Mouse (Mus musculus) limb, embryonic 11.5 days (tissue): ENCODE data around the gene Cenpx. TPM values are rescaled to one million over a fixed set of nuclear protein-coding genes. Genes with fewer than 3 reads are reported as not detected.

Experiments
- ATAC-seq: fragments of 200-750 bp; cut with Nextera tagmentation; 2 replicates; pipeline ENCODE4 v1.8.0; 2017; ENCODE audit warnings: low read depth; ENCODE audit not compliant: insufficient number of reproducible peaks, low FRiP score, low TSS enrichment
- DNase-seq: peaks from one replicate; pipeline ENCODE4 v3.0.0-alpha.2; 2015; ENCODE audit warnings: low spot score
- H3K27ac ChIP-seq: fragments of 300-500 bp; sonication (generic); replicated peaks from 2 replicates; pipeline ENCODE4 v1.5.1; 2014; ENCODE audit warnings: low read depth, mild to moderate bottlenecking, low read length
- H3K27me3 ChIP-seq: fragments of 300-500 bp; sonication (generic); 2 replicates; pipeline ENCODE4 v1.6.1; 2014; ENCODE audit warnings: mild to moderate bottlenecking, low read length, mixed read lengths; ENCODE audit not compliant: control insufficient read depth, insufficient read depth
- H3K36me3 ChIP-seq: fragments of 300-500 bp; sonication (generic); 2 replicates; pipeline ENCODE4 v1.6.1; 2014; ENCODE audit warnings: mild to moderate bottlenecking, low read length, moderate library complexity, mixed read lengths; ENCODE audit not compliant: control insufficient read depth, insufficient read depth
- H3K4me1 ChIP-seq: fragments of 300-500 bp; sonication (generic); 2 replicates; pipeline ENCODE4 v1.6.1; 2014; ENCODE audit warnings: low read length, mixed read lengths; ENCODE audit not compliant: control insufficient read depth, insufficient read depth
- H3K4me2 ChIP-seq: fragments of 300-500 bp; sonication (generic); 2 replicates; pipeline ENCODE4 v1.6.1; 2014; ENCODE audit warnings: low read depth, mild to moderate bottlenecking, moderate library complexity; ENCODE audit not compliant: severe bottlenecking
- H3K4me3 ChIP-seq: fragments of 300-500 bp; sonication (generic); 2 replicates; pipeline ENCODE4 v1.5.1; 2014; ENCODE audit warnings: low read depth, low read length
- H3K9ac ChIP-seq: fragments of 300-500 bp; sonication (generic); 2 replicates; pipeline ENCODE4 v1.6.1; 2014; ENCODE audit warnings: mild to moderate bottlenecking, low read length
- H3K9me3 ChIP-seq: fragments of 300-500 bp; sonication (generic); 2 replicates; pipeline ENCODE4 v1.6.1; 2016; ENCODE audit warnings: low read length; ENCODE audit not compliant: control insufficient read depth
- WGBS: fragments of 180-500 bp; shearing (Covaris S2); extraction: QIAGEN DNeasy Blood & Tissue Kit; methylation state at CpG from one replicate; pipeline ENCODE4 v1.1.7; 2014; 5-methylcytosine and 5-hydroxymethylcytosine counted together
- polyA plus RNA-seq: library from polyadenylated mRNA; unstranded; fragments of >200 nt; fragmentation: Nextera tagmentation; extraction: Ambion mirVana; gene quantifications from 2 replicates; pipeline ENCODE4 v1.2.1, GENCODE M21; 2014

Gene Cenpx
- polyA plus RNA-seq, 1 experiment from 2014 or later, result 127 TPM

DNA sequence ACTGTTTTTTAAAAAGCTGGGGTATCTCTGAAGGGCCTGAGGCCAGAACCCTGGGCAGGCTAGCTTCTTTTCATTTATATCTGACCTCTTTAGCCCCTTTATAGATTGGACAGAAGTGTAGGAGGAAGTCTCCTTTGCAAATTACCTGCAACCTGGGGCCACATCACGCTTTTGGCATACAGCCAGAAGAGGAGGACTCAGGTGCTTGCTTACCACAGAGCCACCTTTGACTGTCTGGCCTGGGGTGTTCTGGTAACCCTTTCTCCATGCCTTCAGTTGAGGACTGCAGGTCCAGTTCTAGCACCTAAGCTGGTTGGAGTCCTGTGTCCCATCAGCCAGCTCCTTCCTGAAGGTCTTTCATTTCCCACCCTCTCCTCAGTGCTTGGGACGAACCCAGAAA, 4.0 kb downstream of the Cenpx start:
- no peaks in the 10 kb centered on the region for H3K36me3 ChIP-seq

GRCm38 (mm10) chr11:120707969-120708368, 5.6 kb downstream of the Cenpx start:
- DNase-seq, result no peak
- Histone ChIP-seq H3K27ac (peak overlapping the region; percentile 89; the same call in 1 of the 2 replicates), H3K4me2 (peak overlapping the region; percentile 19; the same call in 1 of the 2 replicates), H3K9ac (peak overlapping the region; percentile 2; the same call in 1 of the 2 replicates), H3K36me3 (peaks cover 4% of the 10 kb centered on the region; the same call in 1 of the 2 replicates), H3K4me3 (no peak overlapping the region), H3K27me3 (no peaks in the 10 kb centered on the region), H3K9me3 (no peaks in the 10 kb centered on the region), H3K4me1 (peaks cover 62% of the 10 kb centered on the region)
- no peak for ATAC-seq
- WGBS, result 14% methylated on average over 5 of the region's 5 CpGs

More for the DNA sequence above, 4.0 kb downstream of the Cenpx start:
- DNase-seq, result no peak
- no peak overlapping the region for H3K4me2 ChIP-seq
- no peak for ATAC-seq
- no peaks in the 10 kb centered on the region for H3K9me3 ChIP-seq
- no peak overlapping the region for H3K9ac ChIP-seq
- H3K4me3 ChIP-seq, result no peak overlapping the region
- H3K27ac ChIP-seq, result no peak overlapping the region
- no peaks in the 10 kb centered on the region for H3K27me3 ChIP-seq
- WGBS, result 78% methylated on average over 2 of the region's 2 CpGs
- H3K4me1 ChIP-seq, result peaks cover 51% of the 10 kb centered on the region

DNA sequence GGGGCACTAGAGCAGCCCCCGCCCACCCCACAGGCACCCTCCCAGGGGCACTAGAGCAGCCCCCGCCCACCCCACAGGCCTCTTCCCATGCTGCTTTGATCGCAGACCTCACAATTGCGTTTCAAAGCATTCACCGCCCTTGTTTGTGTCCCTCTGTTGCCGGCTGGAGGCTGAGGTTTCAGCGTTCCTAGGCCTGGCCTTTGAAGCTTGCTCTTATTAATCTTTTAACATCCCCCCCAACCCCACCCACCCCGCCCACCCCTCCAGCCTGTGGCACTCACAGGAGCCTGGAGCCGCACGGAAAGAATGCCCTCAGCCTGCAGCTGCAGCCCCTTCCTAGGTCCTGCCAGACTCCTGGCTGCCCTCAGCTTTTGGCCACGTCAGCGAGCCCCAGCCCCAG, 6.3 kb downstream of the Cenpx start:
- H3K36me3 ChIP-seq, result peaks cover 4% of the 10 kb centered on the region; the same call in 1 of the 2 replicates
- peak; percentile 58 for DNase-seq
- 3% methylated on average over 12 of the region's 12 CpGs for WGBS
- 0 out of 2 replicates have a peak overlapping the region, but pooled peaks have one; percentile 17 for H3K9ac ChIP-seq
- H3K4me3 ChIP-seq, result no peak overlapping the region
- ATAC-seq, result no peak
- no peaks in the 10 kb centered on the region for H3K27me3 ChIP-seq
- no peaks in the 10 kb centered on the region for H3K9me3 ChIP-seq
- H3K4me2 ChIP-seq, result peak overlapping the region; percentile 22; the same call in 1 of the 2 replicates
- peak overlapping the region; percentile 89 for H3K27ac ChIP-seq
- H3K4me1 ChIP-seq, result peaks cover 56% of the 10 kb centered on the region

DNA sequence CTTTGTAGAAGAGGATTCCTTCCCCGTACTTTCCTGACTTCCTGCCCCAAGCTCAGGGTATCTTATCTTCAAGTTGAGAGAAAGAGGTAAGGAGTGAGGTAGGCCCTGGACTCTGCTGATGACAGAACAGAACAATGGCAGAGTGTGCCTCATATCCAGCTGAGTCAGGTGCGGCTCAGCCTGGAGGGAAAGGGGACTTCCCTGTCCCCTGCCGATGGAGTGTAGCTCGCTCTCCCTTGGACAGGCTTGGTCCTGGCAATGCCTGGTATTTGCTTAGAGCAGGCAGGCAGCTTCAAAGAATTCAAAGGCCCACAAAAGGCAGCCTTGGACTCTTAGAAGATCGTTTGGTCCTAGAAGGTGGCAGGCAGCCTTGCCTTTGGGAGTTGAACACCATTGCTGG, 7.4 kb downstream of the Cenpx start:
- no peak for DNase-seq
- WGBS, result 55% methylated on average over 5 of the region's 5 CpGs
- Histone ChIP-seq H3K4me3 (no peak overlapping the region), H3K27me3 (no peaks in the 10 kb centered on the region), H3K4me1 (peaks cover 48% of the 10 kb centered on the region), H3K36me3 (peaks cover 4% of the 10 kb centered on the region; the same call in 1 of the 2 replicates), H3K9me3 (no peaks in the 10 kb centered on the region), H3K27ac (peak overlapping the region; percentile 89; the same call in 1 of the 2 replicates), H3K4me2 (no peak overlapping the region), H3K9ac (no peak overlapping the region)
- no peak for ATAC-seq

DNA sequence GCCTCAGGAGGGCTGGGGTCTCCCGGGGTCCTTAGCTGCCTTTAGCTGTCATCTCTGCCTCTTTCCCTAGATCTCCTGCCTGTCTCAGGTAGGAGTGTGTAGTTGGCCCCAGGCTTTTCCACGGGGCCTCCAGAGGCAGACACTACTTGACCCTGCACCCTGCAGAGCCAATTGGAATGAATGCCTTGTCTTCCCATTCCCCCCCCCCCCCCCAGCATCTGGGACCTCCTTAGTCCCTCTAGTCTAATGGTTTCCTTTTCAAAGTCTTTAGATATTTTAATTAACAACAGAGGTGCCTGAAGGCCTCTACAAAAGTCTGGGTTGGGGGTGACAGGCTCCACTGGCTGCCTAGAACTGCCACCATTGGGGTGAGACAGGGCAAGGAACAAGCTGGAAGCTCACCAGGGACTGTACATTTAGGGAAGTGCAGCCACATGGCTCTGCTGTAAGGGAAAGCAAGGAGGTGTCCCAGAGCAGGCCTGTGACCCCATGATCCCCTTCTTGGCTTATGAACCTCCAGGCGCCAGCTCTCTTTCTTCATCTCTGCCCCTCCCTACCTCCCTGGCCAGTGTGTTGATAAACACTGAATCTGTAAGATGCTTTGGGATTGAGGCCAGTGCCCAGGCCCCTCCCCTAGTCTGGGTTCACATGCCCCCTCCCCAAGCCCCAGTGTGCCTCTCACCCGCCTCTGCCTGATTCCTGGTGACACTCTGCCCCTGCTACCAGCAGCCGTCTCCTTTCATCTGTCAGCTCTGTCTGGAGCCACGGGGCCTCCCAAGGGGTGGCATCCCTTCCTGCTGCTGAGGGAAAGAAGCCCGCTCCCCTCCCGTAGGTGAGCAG, 8.8 kb downstream of the Cenpx start:
- DNase-seq (peak; percentile 54), ATAC-seq (no peak)
- Histone ChIP-seq H3K4me2 (peak overlapping the region; percentile 25; the same call in 1 of the 2 replicates), H3K9ac (peak overlapping the region; percentile 31), H3K27me3 (no peaks in the 10 kb centered on the region), H3K9me3 (no peaks in the 10 kb centered on the region), H3K36me3 (peaks cover 9% of the 10 kb centered on the region; the same call in 1 of the 2 replicates), H3K4me3 (no peak overlapping the region), H3K27ac (peak overlapping the region; percentile 81), H3K4me1 (peaks cover 48% of the 10 kb centered on the region)
- WGBS, result 8% methylated on average over 8 of the region's 8 CpGs

DNA sequence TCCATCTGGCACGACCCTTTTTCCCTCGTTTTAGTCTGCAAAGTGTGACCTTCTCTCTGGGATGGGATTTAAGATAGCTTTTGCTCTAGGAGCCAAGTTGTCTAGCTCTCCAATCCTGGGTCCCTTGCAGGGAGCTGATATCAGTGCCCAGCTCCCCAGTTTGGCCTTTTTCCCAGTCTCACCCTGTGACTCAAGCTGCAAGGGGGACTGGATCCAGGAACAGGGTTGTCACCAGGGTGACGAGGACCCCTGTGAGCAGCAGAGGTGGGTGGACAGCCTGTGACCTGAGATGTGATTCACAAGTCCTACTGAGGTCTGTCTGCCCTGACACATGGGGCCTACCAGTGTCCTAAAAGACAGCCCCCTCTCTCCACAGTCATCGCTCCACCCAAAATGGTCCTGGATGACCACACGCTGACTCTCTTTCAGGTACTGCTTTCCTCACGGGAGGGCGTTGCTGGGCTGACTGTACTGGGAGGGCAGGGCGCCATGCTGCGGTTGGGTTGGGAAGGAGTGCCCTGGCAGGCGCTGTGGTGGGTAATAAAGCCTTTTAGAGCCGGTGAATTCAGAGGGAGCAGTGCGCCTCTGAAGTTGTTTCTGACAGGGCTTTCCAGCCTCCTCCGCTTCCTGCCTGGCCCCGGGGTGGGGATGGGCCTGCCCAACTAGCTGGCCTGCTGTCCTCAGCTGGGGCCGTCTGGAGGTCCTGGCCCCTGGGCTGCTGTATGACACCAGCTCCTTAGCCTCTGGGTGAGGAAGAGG, 9.7 kb downstream of the Cenpx start:
- Histone ChIP-seq H3K36me3 (peaks cover 12% of the 10 kb centered on the region; the same call in 1 of the 2 replicates), H3K27ac (peak overlapping the region; percentile 81), H3K4me1 (peaks cover 48% of the 10 kb centered on the region), H3K4me2 (peak overlapping the region; percentile 7; the same call in 1 of the 2 replicates), H3K27me3 (no peaks in the 10 kb centered on the region), H3K4me3 (peak overlapping the region; percentile 1; the same call in 1 of the 2 replicates), H3K9ac (peak overlapping the region; percentile 31), H3K9me3 (no peaks in the 10 kb centered on the region)
- 16% methylated on average over 15 of the region's 15 CpGs for WGBS
- ATAC-seq (no peak), DNase-seq (peak; percentile 49)

GRCm38 (mm10) chr11:120697741-120698140, 15.8 kb downstream of the Cenpx start:
- peaks cover 31% of the 10 kb centered on the region for H3K4me1 ChIP-seq
- DNase-seq (no peak), ATAC-seq (no peak)
- no peak overlapping the region; the same call in 1 of the 2 replicates for H3K9ac ChIP-seq
- peaks cover 14% of the 10 kb centered on the region; the same call in 1 of the 2 replicates for H3K36me3 ChIP-seq
- H3K27me3 ChIP-seq, result no peaks in the 10 kb centered on the region
- H3K4me3 ChIP-seq, result no peak overlapping the region
- H3K27ac ChIP-seq, result peak overlapping the region; percentile 45
- H3K9me3 ChIP-seq, result no peaks in the 10 kb centered on the region
- WGBS, result 35% methylated on average over 10 of the region's 10 CpGs
- H3K4me2 ChIP-seq, result no peak overlapping the region

DNA sequence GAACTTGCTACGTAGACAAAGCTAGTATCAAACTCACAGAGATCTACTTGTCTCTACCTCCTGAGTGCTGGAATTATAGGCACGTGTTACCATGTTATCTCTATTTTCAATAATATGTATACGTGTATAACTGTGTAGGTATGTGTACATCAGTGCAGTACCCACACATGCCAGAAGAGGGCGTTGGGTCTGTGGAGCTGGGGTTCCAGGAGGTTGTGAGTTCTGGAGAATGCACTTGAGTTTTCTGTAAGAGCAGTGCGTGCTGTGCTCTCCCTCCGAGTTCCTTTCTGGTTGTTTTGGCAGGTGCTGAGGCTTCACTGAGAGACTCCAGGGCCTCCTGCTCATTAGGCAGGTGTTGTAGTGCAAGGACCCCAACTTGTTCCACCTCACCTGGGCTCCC, 17.0 kb downstream of the Cenpx start:
- Histone ChIP-seq H3K27me3 (no peaks in the 10 kb centered on the region), H3K9me3 (no peaks in the 10 kb centered on the region), H3K4me3 (no peak overlapping the region), H3K9ac (no peak overlapping the region), H3K36me3 (peaks cover 14% of the 10 kb centered on the region; the same call in 1 of the 2 replicates), H3K4me2 (no peak overlapping the region), H3K4me1 (peaks cover 31% of the 10 kb centered on the region), H3K27ac (peak overlapping the region; percentile 86)
- no peak for DNase-seq
- 93% methylated on average over 6 of the region's 6 CpGs for WGBS
- no peak for ATAC-seq
